Mouse (Mus musculus) heart, postnatal 0 days (tissue): ENCODE data around the gene Cd22.

Source experiments
- CTCF ChIP-seq: IDR thresholded peaks from 2 replicates; pipeline ENCODE4 v1.5.1; 2016; ENCODE audit warnings: antibody characterized with exemption, control low read depth, low read depth
- EP300 ChIP-seq: IDR thresholded peaks from 2 replicates; pipeline ENCODE4 v1.6.1; 2016; ENCODE audit warnings: antibody characterized with exemption, low read depth

DNA sequence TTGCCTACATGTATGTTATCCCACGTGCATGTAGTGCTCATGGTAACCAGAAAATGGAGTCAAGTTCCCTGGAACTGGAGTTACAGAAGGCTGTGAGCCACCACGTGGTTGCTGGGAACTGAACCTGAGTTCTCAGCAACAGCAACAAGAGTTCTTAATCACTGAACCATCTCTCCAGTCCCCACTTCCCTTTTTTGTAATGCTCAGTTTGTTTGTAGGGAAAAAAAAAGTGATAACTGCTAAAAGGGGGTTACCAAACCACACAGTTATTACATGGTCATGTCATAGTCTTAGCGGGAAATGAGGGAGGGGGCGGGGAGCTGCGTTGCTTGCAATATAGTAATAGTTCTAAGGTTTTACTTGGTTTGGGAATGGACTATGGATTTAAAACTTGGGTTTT lies 38.0 kb downstream of the Cd22 start:
- TF ChIP-seq CTCF, result no peak
- no peak for TF ChIP-seq EP300
